Mouse (Mus musculus) forebrain, embryonic 16.5 days (tissue): ENCODE results near the gene Ube2l3. TPM values are rescaled to one million over a fixed set of nuclear protein-coding genes. Genes with fewer than 3 reads are reported as not detected.

Experiments used
- ATAC-seq: fragments of 200-750 bp; cut with Nextera tagmentation; 2 replicates; pipeline ENCODE4 v1.8.0; 2017; ENCODE audit warnings: mild to moderate bottlenecking, moderate library complexity
- H3K27ac ChIP-seq: fragments of 300-500 bp; sonication (generic); 2 replicates; pipeline ENCODE4 v1.5.1; 2014; ENCODE audit warnings: low read length, control low read depth
- H3K27me3 ChIP-seq: fragments of 300-500 bp; sonication (generic); replicated peaks from 2 replicates; pipeline ENCODE4 v1.6.1; 2014; ENCODE audit warnings: low read length; ENCODE audit not compliant: control insufficient read depth, insufficient read depth
- H3K36me3 ChIP-seq: fragments of 300-500 bp; sonication (generic); 2 replicates; pipeline ENCODE4 v1.6.1; 2014; ENCODE audit not compliant: control insufficient read depth, insufficient read depth
- H3K4me1 ChIP-seq: fragments of 300-500 bp; sonication (generic); replicated peaks from 2 replicates; pipeline ENCODE4 v1.6.1; 2014; ENCODE audit warnings: low read length; ENCODE audit not compliant: control insufficient read depth, insufficient read depth
- H3K4me2 ChIP-seq: fragments of 300-500 bp; sonication (generic); 2 replicates; pipeline ENCODE4 v1.6.1; 2014; ENCODE audit warnings: mild to moderate bottlenecking, low read length, control low read depth
- H3K4me3 ChIP-seq: fragments of 300-500 bp; sonication (generic); replicated peaks from 2 replicates; pipeline ENCODE4 v1.5.1; 2014; ENCODE audit warnings: mild to moderate bottlenecking, low read length, control low read depth
- H3K9ac ChIP-seq: fragments of 300-500 bp; sonication (generic); replicated peaks from 2 replicates; pipeline ENCODE4 v1.6.1; 2014; ENCODE audit warnings: low read depth, low read length, control low read depth
- H3K9me3 ChIP-seq: fragments of 300-500 bp; sonication (generic); 2 replicates; pipeline ENCODE4 v1.6.1; 2016; ENCODE audit warnings: low read length; ENCODE audit not compliant: control insufficient read depth
- WGBS: fragments of 180-500 bp; shearing (Covaris S2); extraction: QIAGEN DNeasy Blood & Tissue Kit; methylation state at CpG from one replicate; pipeline ENCODE4 v1.1.7; 2014; 5-methylcytosine and 5-hydroxymethylcytosine counted together
- polyA plus RNA-seq: library from polyadenylated mRNA; unstranded; fragments of >200 nt; fragmentation: Nextera tagmentation; extraction: Ambion mirVana; gene quantifications from 2 replicates; pipeline ENCODE4 v1.2.1, GENCODE M21; 2015

Gene Ube2l3
- polyA plus RNA-seq, 1 experiment from 2014 or later = 298 TPM

DNA sequence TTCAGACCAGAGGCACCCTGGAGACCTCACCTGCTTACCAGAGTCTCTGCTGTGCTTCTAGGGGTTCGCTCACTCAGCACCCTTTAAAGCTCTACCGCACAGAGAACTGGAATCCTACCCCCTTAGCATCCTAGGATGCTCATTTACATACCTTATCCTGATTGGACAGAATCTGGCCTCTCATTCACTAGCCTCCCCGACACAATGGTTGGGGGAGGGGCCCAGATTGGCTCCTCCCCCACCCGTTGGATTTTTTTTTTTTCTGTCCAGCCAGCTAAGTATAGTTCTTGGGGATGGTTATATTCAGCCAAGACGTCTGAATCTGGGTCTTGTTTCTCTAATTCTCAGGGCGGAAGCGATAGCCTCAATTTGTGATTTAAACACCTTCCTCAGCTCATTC lies 58.1 kb downstream of the Ube2l3 start, which contains the start of gene Ydjc:
Gene Ydjc, plus strand, starts transcription at position 283 of the 400 bp plus-strand sequence.
- no peaks in the 10 kb centered on the region for H3K27me3 ChIP-seq
- H3K9me3 ChIP-seq = no peaks in the 10 kb centered on the region
- H3K4me3 ChIP-seq = no peak within 1 kb of the TSS
- H3K9ac ChIP-seq = no peak within 1 kb of the TSS
- 16% methylated on average over 7 of the region's 7 CpGs for WGBS
- H3K4me1 ChIP-seq = peaks cover 14% of the 10 kb centered on the region
- no peak for ATAC-seq
- no peak within 1 kb of the TSS for H3K27ac ChIP-seq
- no peaks in the 10 kb centered on the region for H3K36me3 ChIP-seq
- H3K4me2 ChIP-seq = no peak within 1 kb of the TSS

DNA sequence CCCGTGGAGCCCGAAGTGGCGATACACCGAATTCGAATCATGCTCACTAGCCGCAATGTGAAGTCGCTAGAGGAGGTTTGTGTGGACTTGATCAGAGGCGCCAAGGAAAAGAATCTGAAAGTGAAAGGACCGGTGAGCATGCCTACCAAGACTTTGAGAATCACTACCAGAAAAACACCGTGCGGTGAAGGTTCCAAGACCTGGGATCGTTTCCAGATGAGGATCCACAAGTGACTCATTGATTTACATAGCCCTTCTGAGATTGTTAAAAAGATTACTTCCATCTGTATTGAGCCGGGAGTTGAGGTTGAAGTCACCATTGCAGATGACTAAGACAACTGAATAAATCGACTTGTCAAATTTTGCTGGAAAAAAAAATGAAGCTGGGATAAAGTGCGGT lies 65.1 kb downstream of the Ube2l3 start:
- no peak overlapping the region for H3K4me3 ChIP-seq
- H3K36me3 ChIP-seq = no peaks in the 10 kb centered on the region
- peaks cover 5% of the 10 kb centered on the region for H3K4me1 ChIP-seq
- WGBS = 89% methylated on average over 15 of the region's 15 CpGs
- H3K9ac ChIP-seq = no peak overlapping the region
- no peaks in the 10 kb centered on the region for H3K27me3 ChIP-seq
- ATAC-seq = no peak
- no peak overlapping the region for H3K4me2 ChIP-seq
- no peak overlapping the region for H3K27ac ChIP-seq
- H3K9me3 ChIP-seq = no peaks in the 10 kb centered on the region

DNA sequence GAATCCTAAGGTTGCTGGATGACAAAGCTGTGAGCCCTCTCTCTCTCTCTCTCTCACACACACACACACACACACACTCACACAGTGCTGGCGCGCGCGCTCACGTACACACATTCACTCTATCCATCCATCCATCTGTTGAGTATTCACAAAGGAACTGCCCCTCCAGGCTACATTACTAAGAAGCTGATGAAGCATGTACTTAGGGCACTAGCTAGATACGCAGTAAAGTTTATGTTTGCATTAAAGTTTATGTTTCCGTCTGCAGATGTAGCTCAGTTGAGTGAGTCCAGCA lies 69.6 kb downstream of the Ube2l3 start:
- H3K36me3 ChIP-seq = no peaks in the 10 kb centered on the region
- H3K9ac ChIP-seq = no peak overlapping the region
- H3K4me3 ChIP-seq = peak overlapping the region; percentile 83
- peaks cover 13% of the 10 kb centered on the region for H3K4me1 ChIP-seq
- WGBS = 25% methylated on average over 7 of the region's 7 CpGs
- no peaks in the 10 kb centered on the region for H3K9me3 ChIP-seq
- no peak overlapping the region for H3K27ac ChIP-seq
- H3K27me3 ChIP-seq = no peaks in the 10 kb centered on the region
- H3K4me2 ChIP-seq = peak overlapping the region; percentile 99
- ATAC-seq = 0 out of 2 replicates have a peak, but pooled peaks have one; percentile 4

DNA sequence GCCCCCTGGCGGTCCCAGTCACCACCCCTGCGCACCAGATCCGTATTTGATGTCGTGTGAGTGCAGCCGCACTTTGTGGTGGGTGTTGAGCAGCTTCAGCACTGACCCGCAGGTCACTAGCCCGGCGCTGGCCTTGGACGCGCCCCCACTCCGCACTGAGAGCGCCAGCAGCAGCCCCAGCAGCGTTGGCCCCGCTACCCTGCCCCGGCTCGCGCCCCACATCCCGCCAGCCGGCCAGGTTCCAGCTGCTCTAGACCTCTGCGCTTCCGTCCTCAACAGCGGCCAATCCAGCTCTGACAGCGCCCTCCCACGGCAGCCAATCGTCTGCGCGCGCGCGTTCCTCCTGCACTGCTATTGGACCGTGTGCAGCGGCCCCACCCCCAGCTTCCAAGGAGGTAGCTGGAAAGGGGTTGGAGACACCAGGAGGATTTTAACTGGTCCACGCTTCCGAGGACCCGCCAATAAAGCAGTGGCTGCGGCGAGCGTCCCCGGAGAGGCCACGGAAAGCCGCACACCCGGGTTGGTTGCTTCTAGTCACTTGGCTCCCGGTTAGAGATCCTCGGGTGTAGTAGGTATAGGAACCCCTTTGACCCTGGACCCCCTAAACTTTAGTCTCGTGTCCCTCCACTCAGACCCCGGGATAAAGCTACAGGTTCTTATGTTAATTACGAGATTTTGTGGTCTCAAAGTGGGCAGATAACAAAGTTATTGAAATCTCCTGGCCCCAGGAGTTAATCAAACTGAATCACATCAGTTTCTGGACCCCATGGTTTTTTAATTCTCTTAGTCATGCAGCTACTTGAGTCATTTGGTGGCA lies 70.2 kb downstream of the Ube2l3 start, which contains the start of gene Sdf2l1:
Gene Sdf2l1, minus strand, starts transcription at position 295 of the 817 bp plus-strand sequence.
- peak within 1 kb of the TSS; percentile 75 for H3K27ac ChIP-seq

DNA sequence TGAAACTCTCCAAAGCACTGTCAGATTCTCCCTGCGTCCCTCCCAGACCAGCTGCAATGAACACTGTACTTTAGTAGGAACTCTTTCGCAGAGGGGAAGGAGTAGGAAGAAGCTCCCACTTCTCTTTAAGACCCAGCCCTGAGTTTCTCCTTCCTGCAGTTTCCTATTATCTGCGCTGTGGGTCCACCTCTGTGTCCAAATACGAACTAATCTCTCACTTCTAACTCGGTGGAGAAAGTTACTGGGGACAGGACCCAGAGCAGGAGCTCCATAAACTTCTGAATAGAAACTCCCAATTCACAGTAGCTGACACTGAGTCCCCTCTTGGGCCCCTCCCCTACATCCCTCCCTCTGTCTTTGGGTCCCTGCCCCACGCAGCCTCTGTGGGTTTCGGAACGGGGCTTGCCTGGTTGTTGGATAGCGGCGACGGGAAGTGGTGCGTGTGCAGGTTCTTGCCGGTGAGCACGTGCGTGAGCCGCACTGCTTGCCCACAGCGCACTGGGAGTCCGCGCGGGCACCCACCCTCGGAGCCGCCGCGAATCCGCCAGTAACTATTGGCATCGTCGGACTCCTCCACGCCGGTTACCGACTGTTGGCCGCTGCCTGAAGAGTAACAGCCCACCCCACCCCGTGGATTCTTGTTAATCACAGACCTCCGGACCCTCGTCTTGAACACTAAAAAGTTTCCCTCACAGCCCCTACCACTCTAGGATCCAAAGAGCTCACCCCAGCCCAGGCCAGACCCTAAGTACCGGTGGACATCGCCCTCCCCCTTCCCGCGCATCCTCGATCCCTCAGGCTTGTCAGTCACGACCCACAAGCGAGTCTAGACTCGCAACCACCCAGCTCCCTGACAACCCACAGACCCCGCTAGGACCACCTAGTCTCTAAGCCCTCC lies 71.0 kb downstream of the Ube2l3 start:
- 4% methylated on average over 43 of the region's 43 CpGs for WGBS
- H3K27ac ChIP-seq = peak overlapping the region; percentile 75
- no peak for ATAC-seq

More for the DNA sequence above, 70.2 kb downstream of the Ube2l3 start, which contains the start of gene Sdf2l1:
- Histone ChIP-seq H3K4me2 (peak within 1 kb of the TSS; percentile 99), H3K36me3 (no peaks in the 10 kb centered on the region), H3K9me3 (no peaks in the 10 kb centered on the region), H3K4me1 (peaks cover 13% of the 10 kb centered on the region), H3K9ac (peak within 1 kb of the TSS; percentile 77), H3K4me3 (peak within 1 kb of the TSS; percentile 83), H3K27me3 (no peaks in the 10 kb centered on the region)
- peak; percentile 99 for ATAC-seq
- WGBS = under 1% methylated on average over 47 of the region's 47 CpGs

DNA sequence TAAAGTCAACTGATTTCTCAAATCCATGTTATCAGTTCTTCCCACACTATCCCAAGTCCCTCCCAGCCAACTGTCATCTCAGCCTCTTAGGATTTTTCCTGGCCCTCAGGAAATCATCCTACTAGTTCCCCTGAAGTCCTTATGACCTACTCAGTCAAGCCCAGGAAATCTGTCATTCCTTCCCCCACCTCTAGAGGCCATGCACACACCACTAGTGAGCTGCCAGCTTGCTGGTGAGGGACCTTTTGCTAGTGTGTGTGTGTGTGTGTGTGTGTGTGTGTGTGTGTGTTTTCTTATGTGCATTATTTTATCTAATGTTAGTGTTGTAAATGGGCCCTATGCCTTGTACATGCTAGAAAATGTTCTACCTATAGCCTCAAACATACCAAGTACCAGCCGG lies 75.2 kb downstream of the Ube2l3 start:
- Histone ChIP-seq H3K4me2 (no peak overlapping the region), H3K36me3 (no peaks in the 10 kb centered on the region), H3K4me3 (no peak overlapping the region), H3K27me3 (no peaks in the 10 kb centered on the region), H3K9me3 (no peaks in the 10 kb centered on the region), H3K4me1 (peaks cover 30% of the 10 kb centered on the region), H3K9ac (no peak overlapping the region), H3K27ac (no peak overlapping the region)
- 92% methylated on average over 1 of the region's 1 CpGs for WGBS
- no peak for ATAC-seq

More for the DNA sequence above, 71.0 kb downstream of the Ube2l3 start:
- Histone ChIP-seq H3K4me3 (peak overlapping the region; percentile 83), H3K4me1 (peaks cover 13% of the 10 kb centered on the region), H3K9ac (peak overlapping the region; percentile 77), H3K27me3 (no peaks in the 10 kb centered on the region), H3K36me3 (no peaks in the 10 kb centered on the region), H3K9me3 (no peaks in the 10 kb centered on the region), H3K4me2 (peak overlapping the region; percentile 99)

DNA sequence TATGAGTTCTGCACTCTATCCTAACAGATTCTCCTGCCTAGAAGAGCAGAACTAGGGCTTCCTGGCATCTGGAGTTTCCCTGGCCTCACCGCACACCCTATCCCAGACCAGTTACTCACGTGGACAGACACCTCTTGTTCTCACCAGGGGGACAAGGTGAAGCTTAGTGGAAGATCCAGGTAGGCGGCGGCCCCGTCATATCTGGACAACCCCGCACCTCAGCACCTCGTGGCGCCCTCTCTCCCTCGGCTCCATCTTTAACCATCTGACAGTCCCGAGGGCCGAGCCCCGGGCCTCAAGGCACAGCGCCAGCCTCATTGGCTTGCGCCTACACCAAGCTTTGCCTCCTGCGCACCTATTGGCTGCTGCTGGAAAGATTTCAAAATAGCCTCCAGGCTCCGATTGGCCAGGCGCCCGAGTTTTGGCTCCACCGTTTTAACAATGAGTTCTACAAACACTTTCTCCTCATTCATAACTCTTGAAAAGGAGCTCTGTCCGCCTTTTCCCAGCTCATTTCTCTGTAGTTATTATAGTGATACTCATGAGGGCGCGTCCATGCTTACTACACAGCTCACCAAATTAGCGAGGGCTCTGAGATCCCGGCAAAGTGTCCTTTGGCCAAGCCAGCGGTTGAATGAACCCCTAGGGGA lies 77.5 kb downstream of the Ube2l3 start, which contains the start of gene 2610318N02Rik:
Gene 2610318N02Rik, minus strand, starts transcription at position 297 of the 650 bp plus-strand sequence.
- peak; percentile 86 for ATAC-seq
- WGBS = 0% methylated on average over 25 of the region's 25 CpGs
- Histone ChIP-seq H3K9me3 (no peaks in the 10 kb centered on the region), H3K4me1 (peaks cover 23% of the 10 kb centered on the region), H3K4me3 (peak within 1 kb of the TSS; percentile 41), H3K27me3 (no peaks in the 10 kb centered on the region), H3K36me3 (no peaks in the 10 kb centered on the region), H3K9ac (peak within 1 kb of the TSS; percentile 45), H3K27ac (no peak within 1 kb of the TSS), H3K4me2 (peak within 1 kb of the TSS; percentile 53)

DNA sequence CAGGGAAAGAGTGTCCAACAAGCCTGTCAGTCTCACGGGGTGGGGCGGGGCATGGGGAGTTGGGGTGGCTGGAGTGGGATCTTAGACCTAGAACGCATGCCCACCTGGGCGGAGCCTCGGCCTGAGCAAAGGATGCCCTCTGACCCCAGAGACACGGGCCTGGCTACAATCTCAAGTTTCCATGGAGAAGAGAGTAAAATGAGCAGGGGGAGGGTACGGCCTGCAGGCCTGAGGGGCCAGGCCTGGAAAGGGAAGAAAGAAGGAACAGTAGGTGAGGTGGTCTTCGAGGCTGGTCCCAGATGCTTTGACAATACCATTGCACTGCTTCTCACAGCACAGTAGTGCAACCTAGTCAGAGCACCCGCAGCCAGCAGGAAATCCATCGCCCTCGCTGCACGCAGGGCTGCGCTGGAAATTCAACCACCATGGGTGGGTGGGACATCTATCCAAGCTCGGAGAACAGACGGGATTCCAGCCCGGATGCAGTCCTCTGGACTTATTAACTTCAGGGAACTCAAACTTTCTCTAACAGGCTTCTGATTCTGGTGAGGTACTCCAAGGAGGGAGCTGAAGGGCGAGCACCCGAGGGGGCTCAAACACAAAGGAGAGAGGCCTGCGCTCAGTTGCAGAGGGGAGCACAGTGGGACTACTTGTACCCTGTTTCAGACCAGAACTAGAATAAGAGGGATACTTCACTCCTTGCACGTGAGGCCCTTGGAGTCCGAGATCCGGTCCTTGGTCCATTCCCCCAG lies 78.2 kb downstream of the Ube2l3 start:
- Histone ChIP-seq H3K27me3 (no peaks in the 10 kb centered on the region), H3K4me3 (peak overlapping the region; percentile 41), H3K4me2 (peak overlapping the region; percentile 53), H3K9me3 (no peaks in the 10 kb centered on the region), H3K9ac (peak overlapping the region; percentile 45), H3K27ac (no peak overlapping the region), H3K36me3 (no peaks in the 10 kb centered on the region), H3K4me1 (peaks cover 23% of the 10 kb centered on the region)
- ATAC-seq = peak; percentile 19
- WGBS = 2% methylated on average over 22 of the region's 22 CpGs
